Mouse (Mus musculus) liver, embryonic 12.5 days (tissue): ENCODE results near the gene Sfxn5. TPM values are rescaled to one million over a fixed set of nuclear protein-coding genes. Genes with fewer than 3 reads are reported as not detected.

ENCODE experiments used
- ATAC-seq: fragments of 200-750 bp; cut with Nextera tagmentation; 2 replicates; pipeline ENCODE4 v1.8.0; 2017; ENCODE audit warnings: moderate number of reproducible peaks, mild to moderate bottlenecking, moderate library complexity
- H3K27ac ChIP-seq: fragments of 300-500 bp; sonication (generic); 2 replicates; pipeline ENCODE4 v1.5.1; 2016; ENCODE audit warnings: mild to moderate bottlenecking
- H3K27me3 ChIP-seq: fragments of 300-500 bp; sonication (generic); replicated peaks from 2 replicates; pipeline ENCODE4 v1.6.1; 2016; ENCODE audit warnings: mild to moderate bottlenecking, moderate library complexity
- H3K36me3 ChIP-seq: fragments of 300-500 bp; sonication (generic); 2 replicates; pipeline ENCODE4 v1.6.1; 2016; ENCODE audit warnings: mild to moderate bottlenecking, moderate library complexity
- H3K4me1 ChIP-seq: fragments of 300-500 bp; sonication (generic); 2 replicates; pipeline ENCODE4 v1.6.1; 2016
- H3K4me2 ChIP-seq: fragments of 300-500 bp; sonication (generic); 2 replicates; pipeline ENCODE4 v1.6.1; 2016; ENCODE audit warnings: mild to moderate bottlenecking, moderate library complexity
- H3K4me3 ChIP-seq: fragments of 300-500 bp; sonication (generic); 2 replicates; pipeline ENCODE4 v1.5.1; 2016; ENCODE audit warnings: mild to moderate bottlenecking, moderate library complexity
- H3K9ac ChIP-seq: fragments of 300-500 bp; sonication (generic); 2 replicates; pipeline ENCODE4 v1.6.1; 2016; ENCODE audit warnings: mild to moderate bottlenecking, moderate library complexity
- H3K9me3 ChIP-seq: fragments of 300-500 bp; sonication (generic); replicated peaks from 2 replicates; pipeline ENCODE4 v1.6.1; 2016; ENCODE audit warnings: mild to moderate bottlenecking, moderate library complexity
- WGBS: fragments of 180-500 bp; shearing (Covaris S2); methylation state at CpG from one replicate; pipeline ENCODE4 v1.1.7; 2016; ENCODE audit not compliant: insufficient replicate concordance; 5-methylcytosine and 5-hydroxymethylcytosine counted together
- polyA plus RNA-seq: library from polyadenylated mRNA; unstranded; fragments of >200 nt; fragmentation: Nextera tagmentation; extraction: Ambion mirVana; gene quantifications from 2 replicates; pipeline ENCODE4 v1.2.1, GENCODE M21; 2016

Gene Sfxn5
- polyA plus RNA-seq, 1 experiment from 2014 or later: 3.1 TPM

- 3% methylated on average over 13 of the region's 13 CpGs for WGBS
- H3K27ac ChIP-seq: no peak overlapping the region
- no peak for ATAC-seq
- H3K9me3 ChIP-seq: no peaks in the 10 kb centered on the region
- H3K27me3 ChIP-seq: peaks cover 97% of the 10 kb centered on the region
- no peak overlapping the region for H3K9ac ChIP-seq
- peak overlapping the region; percentile 19; the same call in 1 of the 2 replicates for H3K4me2 ChIP-seq
- H3K4me3 ChIP-seq: 0 out of 2 replicates have a peak overlapping the region, but pooled peaks have one; percentile 12
- no peaks in the 10 kb centered on the region; the same call in 1 of the 2 replicates for H3K4me1 ChIP-seq
- no peaks in the 10 kb centered on the region for H3K36me3 ChIP-seq
Observed at GRCm38 (mm10) chr6:85190671-85191070, 142.6 kb downstream of the Sfxn5 start.

DNA sequence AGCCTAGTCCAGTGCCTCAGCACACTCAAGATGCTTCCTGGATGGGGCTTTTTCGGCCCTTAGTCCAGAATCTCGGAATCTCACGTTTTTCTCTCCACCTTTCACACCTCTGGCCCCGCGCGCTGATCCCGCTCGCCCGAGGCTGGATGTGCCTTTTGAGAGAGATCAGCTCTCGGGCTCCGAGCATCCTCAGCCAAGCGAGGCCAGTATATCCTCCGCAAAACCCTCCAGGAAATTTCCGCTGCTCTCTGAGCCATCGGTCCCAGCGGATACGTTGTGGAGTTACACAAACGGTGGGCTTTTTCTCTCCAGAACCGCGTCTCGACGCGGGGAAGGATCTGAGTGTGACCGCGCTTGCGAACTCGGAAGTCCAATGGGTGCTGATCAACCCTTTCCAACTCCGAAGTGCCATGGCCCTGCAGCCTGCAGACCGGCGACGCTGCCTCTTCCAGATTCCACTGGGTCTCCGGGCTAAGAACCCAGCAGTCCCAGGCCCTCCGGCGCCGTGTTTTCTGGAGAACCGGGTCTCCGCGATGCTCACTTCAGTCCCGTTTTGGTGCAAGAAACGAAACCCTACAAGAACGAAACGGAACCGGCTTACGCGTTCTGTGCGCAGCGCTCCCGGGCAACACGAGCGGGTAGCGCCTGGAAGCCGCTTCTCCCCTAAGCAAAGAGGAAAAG is 143.2 kb downstream of the Sfxn5 start:
- H3K36me3 ChIP-seq: no peaks in the 10 kb centered on the region
- WGBS: 1% methylated on average over 52 of the region's 52 CpGs
- peak overlapping the region; percentile 19; the same call in 1 of the 2 replicates for H3K4me2 ChIP-seq
- H3K4me3 ChIP-seq: peak overlapping the region; percentile 12; the same call in 1 of the 2 replicates
- no peaks in the 10 kb centered on the region for H3K9me3 ChIP-seq
- H3K9ac ChIP-seq: no peak overlapping the region
- no peaks in the 10 kb centered on the region; the same call in 1 of the 2 replicates for H3K4me1 ChIP-seq
- no peak for ATAC-seq
- H3K27me3 ChIP-seq: peaks cover 100% of the 10 kb centered on the region
- no peak overlapping the region for H3K27ac ChIP-seq

DNA sequence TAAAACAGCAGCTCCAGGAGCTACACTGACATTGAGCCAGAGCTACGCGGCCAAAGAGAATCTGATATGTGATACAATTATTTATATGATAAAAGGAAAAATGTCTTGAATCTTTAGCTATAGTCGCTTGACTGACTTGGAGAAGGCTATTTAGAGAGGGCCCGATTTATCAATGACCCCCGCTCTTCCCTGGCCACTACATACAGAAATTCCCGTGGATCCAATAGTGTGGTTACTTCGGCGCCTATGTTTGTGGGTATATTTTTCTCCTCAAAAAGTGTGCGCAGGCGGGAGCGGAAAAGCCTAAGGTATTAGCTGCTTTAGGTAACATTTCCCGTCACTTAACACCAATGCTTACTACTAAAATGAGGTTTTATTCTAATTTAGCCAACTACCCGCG is 143.9 kb downstream of the Sfxn5 start:
- Histone ChIP-seq H3K9me3 (no peaks in the 10 kb centered on the region), H3K27me3 (peaks cover 97% of the 10 kb centered on the region), H3K36me3 (no peaks in the 10 kb centered on the region), H3K27ac (no peak overlapping the region), H3K4me1 (no peaks in the 10 kb centered on the region; the same call in 1 of the 2 replicates), H3K4me3 (no peak overlapping the region), H3K4me2 (no peak overlapping the region), H3K9ac (no peak overlapping the region)
- ATAC-seq: no peak
- WGBS: 7% methylated on average over 14 of the region's 14 CpGs

GRCm38 (mm10) chr6:85188256-85189110 is 144.7 kb downstream of the Sfxn5 start:
- peak overlapping the region; percentile 57 for H3K4me2 ChIP-seq
- peaks cover 96% of the 10 kb centered on the region for H3K27me3 ChIP-seq
- no peaks in the 10 kb centered on the region for H3K9me3 ChIP-seq
- 3% methylated on average over 39 of the region's 39 CpGs for WGBS
- ATAC-seq: no peak
- H3K36me3 ChIP-seq: no peaks in the 10 kb centered on the region
- H3K27ac ChIP-seq: no peak overlapping the region
- no peak overlapping the region for H3K9ac ChIP-seq
- H3K4me1 ChIP-seq: no peaks in the 10 kb centered on the region; the same call in 1 of the 2 replicates
- H3K4me3 ChIP-seq: peak overlapping the region; percentile 33

DNA sequence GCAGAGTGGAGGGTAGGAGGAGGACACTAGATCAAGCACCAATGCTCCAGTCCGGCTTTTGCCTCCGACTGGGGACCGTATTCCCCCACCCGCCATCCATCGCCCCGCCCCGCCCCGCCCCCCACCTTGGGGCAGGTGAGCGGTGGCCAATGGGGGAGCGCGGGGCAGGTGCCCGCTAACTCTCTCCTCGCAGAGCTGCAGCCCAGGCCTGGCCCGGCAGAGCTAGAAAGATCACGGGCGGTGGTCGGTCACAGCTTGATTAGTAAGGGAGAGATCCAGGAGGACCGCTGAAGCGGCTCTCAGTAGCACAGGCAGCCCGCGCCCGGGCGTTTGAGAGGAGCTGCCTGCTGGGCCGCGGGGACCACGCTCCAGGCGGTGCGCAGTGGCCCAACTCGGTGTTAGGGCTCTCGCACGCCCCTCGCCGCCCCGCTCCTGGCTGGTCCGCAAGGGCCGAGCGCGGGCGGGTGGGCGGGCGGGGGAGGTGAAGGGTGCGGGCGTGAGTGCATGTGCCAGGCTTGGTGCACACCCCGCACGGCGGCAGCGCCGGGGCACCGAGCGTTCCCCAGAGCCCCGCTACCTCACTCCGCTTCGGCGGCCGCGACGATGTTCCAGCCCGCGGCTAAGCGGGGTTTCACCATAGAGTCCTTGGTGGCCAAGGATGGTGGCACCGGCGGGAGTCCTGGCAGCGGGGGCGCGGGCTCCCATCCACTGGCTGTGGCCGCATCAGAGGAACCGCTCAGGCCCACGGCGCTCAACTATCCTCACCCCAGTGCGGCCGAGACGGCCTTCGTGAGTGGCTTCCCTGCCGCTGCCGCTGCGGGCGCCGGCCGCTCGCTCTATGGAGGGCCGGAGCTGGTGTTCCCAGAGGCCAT is 145.6 kb downstream of the Sfxn5 start, which contains the start of gene Emx1:
Gene Emx1, plus strand, starts transcription at position 99 of the 872 bp plus-strand sequence.
- no peaks in the 10 kb centered on the region; the same call in 1 of the 2 replicates for H3K4me1 ChIP-seq
- H3K27ac ChIP-seq: no peak within 1 kb of the TSS
- no peak within 1 kb of the TSS for H3K9ac ChIP-seq
- H3K4me3 ChIP-seq: peak within 1 kb of the TSS; percentile 33
- no peaks in the 10 kb centered on the region for H3K36me3 ChIP-seq
- H3K4me2 ChIP-seq: peak within 1 kb of the TSS; percentile 57
- no peaks in the 10 kb centered on the region for H3K9me3 ChIP-seq
- H3K27me3 ChIP-seq: peaks cover 93% of the 10 kb centered on the region
- peak; percentile 37; the same call in 1 of the 2 replicates for ATAC-seq
- WGBS: under 1% methylated on average over 59 of the region's 81 CpGs

- no peak overlapping the region for H3K9ac ChIP-seq
- peaks cover 92% of the 10 kb centered on the region for H3K27me3 ChIP-seq
- no peaks in the 10 kb centered on the region for H3K9me3 ChIP-seq
- H3K4me2 ChIP-seq: no peak overlapping the region
- H3K4me1 ChIP-seq: no peaks in the 10 kb centered on the region; the same call in 1 of the 2 replicates
- WGBS: 2% methylated on average over 15 of the region's 15 CpGs
- H3K36me3 ChIP-seq: no peaks in the 10 kb centered on the region
- no peak for ATAC-seq
- no peak overlapping the region for H3K27ac ChIP-seq
- no peak overlapping the region for H3K4me3 ChIP-seq
Observed at GRCm38 (mm10) chr6:85186744-85187059, 146.5 kb downstream of the Sfxn5 start.

GRCm38 (mm10) chr6:85186033-85186743 is 147.0 kb downstream of the Sfxn5 start:
- no peaks in the 10 kb centered on the region; the same call in 1 of the 2 replicates for H3K4me1 ChIP-seq
- no peaks in the 10 kb centered on the region for H3K9me3 ChIP-seq
- H3K4me2 ChIP-seq: peak overlapping the region; percentile 44
- no peak for ATAC-seq
- 4% methylated on average over 33 of the region's 33 CpGs for WGBS
- no peaks in the 10 kb centered on the region for H3K36me3 ChIP-seq
- H3K4me3 ChIP-seq: no peak overlapping the region
- peaks cover 92% of the 10 kb centered on the region for H3K27me3 ChIP-seq
- no peak overlapping the region for H3K27ac ChIP-seq
- H3K9ac ChIP-seq: no peak overlapping the region

GRCm38 (mm10) chr6:85183951-85184350 is 149.3 kb downstream of the Sfxn5 start:
- no peaks in the 10 kb centered on the region for H3K9me3 ChIP-seq
- no peak for ATAC-seq
- 36% methylated on average over 3 of the region's 3 CpGs for WGBS
- H3K4me1 ChIP-seq: no peaks in the 10 kb centered on the region; the same call in 1 of the 2 replicates
- H3K36me3 ChIP-seq: no peaks in the 10 kb centered on the region
- H3K4me3 ChIP-seq: no peak overlapping the region
- no peak overlapping the region for H3K9ac ChIP-seq
- H3K27ac ChIP-seq: no peak overlapping the region
- H3K4me2 ChIP-seq: no peak overlapping the region
- H3K27me3 ChIP-seq: peaks cover 72% of the 10 kb centered on the region

DNA sequence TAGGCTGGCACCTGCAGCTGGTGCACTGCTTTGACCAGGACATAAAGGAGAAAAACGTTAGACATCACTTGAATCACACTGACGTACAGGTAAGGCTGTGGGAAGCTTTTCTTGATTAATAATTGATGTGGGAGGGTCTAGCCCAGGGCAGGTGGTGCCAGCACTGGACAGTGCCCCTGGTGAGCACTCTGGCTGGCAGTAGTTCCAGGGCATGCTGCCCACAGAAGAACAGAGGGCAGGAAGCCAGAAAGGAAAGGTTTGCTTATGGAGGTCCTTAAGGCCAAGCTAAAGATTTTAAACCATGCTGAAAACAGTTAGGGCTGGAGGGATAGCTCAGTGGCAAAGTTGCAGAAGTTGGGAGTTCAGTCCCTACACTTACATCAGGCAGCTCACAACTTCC is 153.2 kb downstream of the Sfxn5 start:
- Histone ChIP-seq H3K27ac (no peak overlapping the region), H3K36me3 (no peaks in the 10 kb centered on the region), H3K9me3 (no peaks in the 10 kb centered on the region), H3K27me3 (peaks cover 46% of the 10 kb centered on the region), H3K4me2 (no peak overlapping the region), H3K4me1 (no peaks in the 10 kb centered on the region), H3K9ac (no peak overlapping the region), H3K4me3 (no peak overlapping the region)
- 55% methylated on average over 2 of the region's 2 CpGs for WGBS
- ATAC-seq: no peak

- Histone ChIP-seq H3K4me3 (no peak overlapping the region), H3K9ac (no peak overlapping the region), H3K27me3 (peaks cover 43% of the 10 kb centered on the region), H3K36me3 (no peaks in the 10 kb centered on the region), H3K9me3 (no peaks in the 10 kb centered on the region), H3K4me2 (no peak overlapping the region), H3K4me1 (no peaks in the 10 kb centered on the region), H3K27ac (no peak overlapping the region)
- ATAC-seq: no peak
- WGBS: 43% methylated on average over 3 of the region's 3 CpGs
Observed at GRCm38 (mm10) chr6:85179569-85179968, 153.7 kb downstream of the Sfxn5 start.

- H3K36me3 ChIP-seq: no peaks in the 10 kb centered on the region
- H3K27me3 ChIP-seq: peaks cover 41% of the 10 kb centered on the region
- no peak overlapping the region for H3K4me2 ChIP-seq
- no peak overlapping the region for H3K9ac ChIP-seq
- H3K9me3 ChIP-seq: no peaks in the 10 kb centered on the region
- no peak overlapping the region for H3K4me3 ChIP-seq
- ATAC-seq: no peak
- 61% methylated on average over 10 of the region's 11 CpGs for WGBS
- no peak overlapping the region for H3K27ac ChIP-seq
- H3K4me1 ChIP-seq: no peaks in the 10 kb centered on the region
Observed at GRCm38 (mm10) chr6:85165440-85165921, 167.7 kb downstream of the Sfxn5 start.
